ENCODE assay signal across 28 mouse cellular contexts in genomic region chr9:29804483-29804882, GRCm38 (mm10).
A peak's percentile ranks its signal among the peaks of the same experiment; 100 is the strongest.
DNase-seq lines count a peak whose midpoint lies in the region; ATAC-seq and TF ChIP-seq lines count a peak whose summit lies in the region.
"Had no signal": no experiment of that assay in that cellular context is flagged by ENCODE, and none has a peak within 500 bp of the region (broad histone marks: within the 10 kb centered on the region; RNA-seq: fewer than 3 reads in every experiment).

No protein-coding gene starts in this region.

- DNase-seq in forebrain, embryonic 11.5 days (ENCODE audit: low spot score), result no peak
- DNase-seq in layer of hippocampus, adult 2 months (ENCODE audit: low spot score in 2 of 2), result no peak
- no peak for DNase-seq in layer of hippocampus, adult 8-10 months (ENCODE audit: low spot score in 2 of 2)
- no peak for DNase-seq in gastrocnemius, postnatal 10 days
- DNase-seq: adrenal gland, postnatal 10 days; adrenal gland, postnatal 36 days; B cell, adult 2 months; cerebellum, adult 11 months; cerebellum, adult 2 months; cerebellum, adult 9-11 months; cerebellum, postnatal 25 days; gastrocnemius, postnatal 36 days; heart, adult 2 months; heart, postnatal 14 days; heart, postnatal 4 days had no signal

- ATAC-seq in forebrain, embryonic 15.5 days (replicated peaks), result no peak
- ATAC-seq in forebrain, embryonic 11.5 days (replicated peaks; ENCODE audit: low FRiP score), result no peak
- ATAC-seq in neural tube, embryonic 13.5 days (ENCODE audit: low read depth), result no peak
- ATAC-seq in neural tube, embryonic 15.5 days (ENCODE audit: low FRiP score), result no peak
- ATAC-seq: intestine, embryonic 15.5 days; Patski had no signal

- H3K4me2 ChIP-seq in forebrain, embryonic 15.5 days (replicated peaks), result no peak overlapping the region
- H3K4me2 ChIP-seq in forebrain, embryonic 11.5 days (ENCODE audit: low read depth, low read length, severe bottlenecking), result no peak overlapping the region
- no peak overlapping the region for H3K4me2 ChIP-seq in neural tube, embryonic 13.5 days
- H3K4me2 ChIP-seq in neural tube, embryonic 15.5 days, result no peak overlapping the region
- H3K4me2 ChIP-seq: embryonic facial prominence, embryonic 13.5 days; heart, embryonic 13.5 days; hindbrain, embryonic 15.5 days; intestine, embryonic 15.5 days had no signal

- H3K27ac ChIP-seq in forebrain, embryonic 15.5 days (replicated peaks), result peak overlapping the region; percentile 72; the same call in 1 of the 2 replicates
- no peak overlapping the region for H3K27ac ChIP-seq in forebrain, embryonic 11.5 days (ENCODE audit: low read depth, low read length)
- peak overlapping the region; percentile 80; the same call in 1 of the 2 replicates for H3K27ac ChIP-seq in layer of hippocampus, adult 2 months
- H3K27ac ChIP-seq in neural tube, embryonic 13.5 days (replicated peaks), result peak overlapping the region; percentile 88; the same call in 1 of the 2 replicates
- no peak overlapping the region for H3K27ac ChIP-seq in neural tube, embryonic 15.5 days (replicated peaks)
- H3K27ac ChIP-seq: embryonic facial prominence, embryonic 10.5 days; embryonic facial prominence, embryonic 13.5 days; heart, adult 2 months; heart, embryonic 10.5 days; heart, embryonic 13.5 days; intestine, embryonic 15.5 days had no signal

- no peak overlapping the region for H3K4me3 ChIP-seq in forebrain, embryonic 15.5 days
- no peak overlapping the region for H3K4me3 ChIP-seq in forebrain, embryonic 11.5 days (ENCODE audit: low read depth, low read length)
- no peak overlapping the region for H3K4me3 ChIP-seq in layer of hippocampus, adult 2 months
- H3K4me3 ChIP-seq in neural tube, embryonic 13.5 days, result no peak overlapping the region
- H3K4me3 ChIP-seq in neural tube, embryonic 15.5 days (replicated peaks), result no peak overlapping the region
- H3K4me3 ChIP-seq: embryonic facial prominence, embryonic 10.5 days; embryonic facial prominence, embryonic 13.5 days; erythroblast, embryonic 14.5 days; heart, adult 2 months; heart, embryonic 10.5 days; heart, embryonic 13.5 days; hindbrain, embryonic 15.5 days; intestine, embryonic 15.5 days had no signal

- H3K9me3 ChIP-seq in forebrain, embryonic 15.5 days, result no peaks in the 10 kb centered on the region
- H3K9me3 ChIP-seq in forebrain, embryonic 11.5 days (ENCODE audit: control insufficient read depth, low read length), result no peaks in the 10 kb centered on the region
- no peaks in the 10 kb centered on the region for H3K9me3 ChIP-seq in neural tube, embryonic 13.5 days
- no peaks in the 10 kb centered on the region for H3K9me3 ChIP-seq in neural tube, embryonic 15.5 days (replicated peaks)
- H3K9me3 ChIP-seq: embryonic facial prominence, embryonic 10.5 days; embryonic facial prominence, embryonic 13.5 days; heart, embryonic 10.5 days; heart, embryonic 13.5 days; hindbrain, embryonic 15.5 days; intestine, embryonic 15.5 days had no signal

- no peaks in the 10 kb centered on the region for H3K27me3 ChIP-seq in forebrain, embryonic 15.5 days
- H3K27me3 ChIP-seq in forebrain, embryonic 11.5 days (ENCODE audit: control insufficient read depth, insufficient read depth, low read length), result no peaks in the 10 kb centered on the region
- H3K27me3 ChIP-seq in neural tube, embryonic 13.5 days, result no peaks in the 10 kb centered on the region; the same call in 1 of the 2 replicates
- H3K27me3 ChIP-seq in neural tube, embryonic 15.5 days (replicated peaks), result no peaks in the 10 kb centered on the region
- H3K27me3 ChIP-seq: CH12.LX; hindbrain, embryonic 15.5 days; intestine, embryonic 15.5 days had no signal

- H3K36me3 ChIP-seq in forebrain, embryonic 15.5 days, result no peaks in the 10 kb centered on the region
- H3K36me3 ChIP-seq in forebrain, embryonic 11.5 days (ENCODE audit: control insufficient read depth, insufficient read depth, low read length), result no peaks in the 10 kb centered on the region
- no peaks in the 10 kb centered on the region for H3K36me3 ChIP-seq in neural tube, embryonic 13.5 days
- no peaks in the 10 kb centered on the region for H3K36me3 ChIP-seq in neural tube, embryonic 15.5 days
- H3K36me3 ChIP-seq: embryonic facial prominence, embryonic 10.5 days; embryonic facial prominence, embryonic 13.5 days; G1E; heart, embryonic 10.5 days; heart, embryonic 13.5 days; hindbrain, embryonic 15.5 days; intestine, embryonic 15.5 days had no signal

- no peak for TF ChIP-seq CTCF in layer of hippocampus, adult 2 months (conservative IDR thresholded peaks at IDR 0.05)

- no peak overlapping the region for H3K9ac ChIP-seq in forebrain, embryonic 15.5 days (replicated peaks)
- no peak overlapping the region for H3K9ac ChIP-seq in forebrain, embryonic 11.5 days (ENCODE audit: low read length)
- H3K9ac ChIP-seq in neural tube, embryonic 13.5 days, result no peak overlapping the region
- no peak overlapping the region for H3K9ac ChIP-seq in neural tube, embryonic 15.5 days (replicated peaks)
- H3K9ac ChIP-seq: embryonic facial prominence, embryonic 13.5 days; heart, embryonic 13.5 days; intestine, embryonic 15.5 days had no signal

- peaks cover 35% of the 10 kb centered on the region for H3K4me1 ChIP-seq in forebrain, embryonic 15.5 days
- H3K4me1 ChIP-seq in forebrain, embryonic 11.5 days (replicated peaks; ENCODE audit: control insufficient read depth, insufficient read depth, low read length), result peaks cover 20% of the 10 kb centered on the region
- H3K4me1 ChIP-seq in neural tube, embryonic 13.5 days (replicated peaks), result peaks cover 27% of the 10 kb centered on the region
- H3K4me1 ChIP-seq in neural tube, embryonic 15.5 days, result peaks cover 25% of the 10 kb centered on the region
- H3K4me1 ChIP-seq: heart, embryonic 10.5 days; heart, embryonic 13.5 days; intestine, embryonic 15.5 days had no signal

- 76% methylated on average over 9 of the region's 9 CpGs for WGBS in forebrain, embryonic 15.5 days
- WGBS in forebrain, embryonic 11.5 days, result 92% methylated on average over 9 of the region's 9 CpGs
- 79% methylated on average over 9 of the region's 9 CpGs for WGBS in neural tube, embryonic 13.5 days
- 67% methylated on average over 9 of the region's 9 CpGs for WGBS in neural tube, embryonic 15.5 days

Comparison
In these comparisons a context has a peak if more than half of its experiments do, and no peak if none do; other contexts are left out.
1. H3K27ac ChIP-seq: peak in forebrain, embryonic 15.5 days (single experiment), layer of hippocampus, adult 2 months (single experiment) and neural tube, embryonic 13.5 days (single experiment); none in forebrain, embryonic 11.5 days (single experiment) and neural tube, embryonic 15.5 days (single experiment).